Mouse (Mus musculus): Measurements from ENCODE around the gene Acin1. TPM values are rescaled to one million over a fixed set of nuclear protein-coding genes. Genes with fewer than 3 reads are reported as not detected.

The Acin1 gene
- polyA plus RNA-seq, 1 experiment: 685 TPM

DNA sequence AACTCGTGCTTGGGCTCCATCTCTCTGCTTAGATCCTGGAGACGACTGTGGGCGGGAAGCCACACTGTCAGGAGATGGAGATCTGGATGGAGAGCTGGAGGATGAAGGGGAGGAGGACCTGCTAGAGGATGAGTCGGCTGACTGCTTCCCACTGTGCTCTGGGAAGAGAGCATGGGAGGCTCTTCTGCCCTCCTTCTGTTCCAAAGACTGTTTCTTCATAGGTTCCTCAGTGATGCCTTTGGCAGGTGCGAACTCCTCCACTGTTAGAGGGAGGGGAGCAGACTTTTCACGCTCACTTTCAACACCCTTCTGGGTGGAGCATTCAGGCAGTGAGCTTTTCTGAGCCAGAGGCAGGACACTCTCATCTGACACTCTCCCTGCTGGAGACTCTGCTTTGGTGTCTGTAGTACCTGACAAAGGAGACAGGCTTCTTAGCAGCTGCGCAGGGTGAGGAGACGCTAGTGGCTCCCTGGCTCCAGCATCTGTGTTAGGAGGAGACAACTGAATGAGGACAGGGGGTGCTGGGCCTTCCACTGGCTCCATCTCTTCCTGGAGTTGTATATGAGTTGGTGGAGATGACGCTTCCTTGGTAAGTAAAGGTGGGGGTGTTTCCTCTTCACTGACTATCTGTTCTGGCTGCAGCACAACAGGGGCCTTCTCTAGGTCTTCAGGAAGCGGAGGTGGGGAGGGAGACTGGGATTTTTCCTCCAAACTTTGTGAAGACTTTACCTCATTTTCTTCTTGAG lies 22.1 kb downstream of the Acin1 start:
- no peak for TF ChIP-seq GATA1 (IDR thresholded peaks at IDR 0.05; ENCODE audit: low read length)

DNA sequence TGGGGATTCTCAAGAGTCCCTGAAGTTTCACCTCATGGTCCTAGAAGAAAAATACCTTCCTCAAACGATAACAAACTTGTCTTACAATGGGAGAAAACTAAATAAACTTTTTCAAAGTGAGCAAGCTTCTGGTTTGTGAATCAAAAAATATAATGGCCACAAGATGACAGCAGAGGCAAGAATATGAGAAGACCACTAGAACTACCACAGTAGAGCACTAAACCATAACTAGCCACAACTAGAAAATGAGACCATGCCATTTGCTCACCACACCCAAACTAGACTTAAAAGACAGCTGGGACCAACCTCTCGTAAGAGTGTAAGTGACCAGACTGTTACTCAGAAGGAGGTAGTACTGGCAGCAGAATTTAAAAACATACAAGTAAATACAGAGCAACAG lies 26.7 kb downstream of the Acin1 start:
- TF ChIP-seq GATA1 (IDR thresholded peaks at IDR 0.05; ENCODE audit: low read length): no peak

DNA sequence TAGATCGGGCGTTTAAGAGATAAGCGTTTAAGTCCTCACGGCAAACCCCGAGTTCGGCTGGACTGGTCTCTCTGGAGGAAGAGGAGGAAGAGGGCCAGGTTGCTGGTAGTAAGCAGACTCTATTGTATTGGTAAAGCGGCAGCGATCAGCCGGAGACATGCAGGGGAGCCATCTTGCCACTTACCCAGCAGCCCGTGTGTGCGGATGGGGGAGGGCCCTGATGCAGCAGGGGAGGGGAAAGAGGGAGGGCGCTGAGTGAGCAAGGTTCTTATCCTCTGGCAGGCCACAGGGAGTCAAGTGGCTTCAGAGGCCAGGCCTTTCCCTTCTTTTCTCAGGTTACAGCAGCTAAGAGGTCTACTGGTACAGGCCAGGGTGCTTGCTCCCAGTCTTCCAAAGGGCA lies 33.2 kb downstream of the Acin1 start:
- no peak for TF ChIP-seq GATA1 (IDR thresholded peaks at IDR 0.05; ENCODE audit: low read length)

DNA sequence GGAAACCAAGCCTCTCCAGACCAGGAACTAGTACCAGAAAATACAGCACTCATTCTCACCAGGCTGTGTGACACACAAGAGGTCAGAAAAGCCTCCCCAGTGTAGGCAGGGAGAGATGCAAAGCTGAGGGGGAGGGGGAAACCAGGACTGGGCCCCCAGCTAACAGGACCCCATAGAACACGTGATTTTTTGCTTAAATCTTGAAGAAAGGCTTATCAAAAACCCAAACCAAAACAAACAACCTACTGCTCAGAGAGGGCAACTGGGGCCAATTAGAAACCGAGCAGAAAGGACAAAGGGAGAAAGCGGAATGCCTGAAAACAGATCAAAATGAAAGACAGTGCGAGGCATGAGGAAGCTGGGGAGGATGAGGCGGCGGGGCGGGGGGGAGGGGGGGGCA lies 33.9 kb downstream of the Acin1 start:
- TF ChIP-seq GATA1 (IDR thresholded peaks at IDR 0.05; ENCODE audit: low read length): no peak

DNA sequence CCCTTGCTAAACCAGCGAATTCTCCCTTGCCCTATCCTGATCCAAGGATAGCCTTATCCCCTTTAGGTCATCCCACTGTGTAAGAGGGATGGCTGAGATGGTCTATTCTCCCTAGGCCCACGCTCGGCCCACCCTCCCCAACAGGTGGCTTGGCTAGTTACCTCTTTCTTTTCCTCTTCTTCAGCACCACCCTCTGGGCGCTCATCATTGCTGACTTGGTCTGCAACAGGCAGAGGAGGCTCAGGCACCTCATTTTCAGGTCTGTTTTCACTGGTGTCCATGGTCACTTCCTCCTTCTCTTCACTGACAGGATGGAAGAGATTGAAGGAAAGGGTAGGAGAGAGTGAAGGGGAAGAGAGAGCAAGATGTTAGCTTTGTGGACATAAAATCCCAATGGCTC lies 35.2 kb downstream of the Acin1 start:
- TF ChIP-seq GATA1 (IDR thresholded peaks at IDR 0.05; ENCODE audit: low read length): no peak

DNA sequence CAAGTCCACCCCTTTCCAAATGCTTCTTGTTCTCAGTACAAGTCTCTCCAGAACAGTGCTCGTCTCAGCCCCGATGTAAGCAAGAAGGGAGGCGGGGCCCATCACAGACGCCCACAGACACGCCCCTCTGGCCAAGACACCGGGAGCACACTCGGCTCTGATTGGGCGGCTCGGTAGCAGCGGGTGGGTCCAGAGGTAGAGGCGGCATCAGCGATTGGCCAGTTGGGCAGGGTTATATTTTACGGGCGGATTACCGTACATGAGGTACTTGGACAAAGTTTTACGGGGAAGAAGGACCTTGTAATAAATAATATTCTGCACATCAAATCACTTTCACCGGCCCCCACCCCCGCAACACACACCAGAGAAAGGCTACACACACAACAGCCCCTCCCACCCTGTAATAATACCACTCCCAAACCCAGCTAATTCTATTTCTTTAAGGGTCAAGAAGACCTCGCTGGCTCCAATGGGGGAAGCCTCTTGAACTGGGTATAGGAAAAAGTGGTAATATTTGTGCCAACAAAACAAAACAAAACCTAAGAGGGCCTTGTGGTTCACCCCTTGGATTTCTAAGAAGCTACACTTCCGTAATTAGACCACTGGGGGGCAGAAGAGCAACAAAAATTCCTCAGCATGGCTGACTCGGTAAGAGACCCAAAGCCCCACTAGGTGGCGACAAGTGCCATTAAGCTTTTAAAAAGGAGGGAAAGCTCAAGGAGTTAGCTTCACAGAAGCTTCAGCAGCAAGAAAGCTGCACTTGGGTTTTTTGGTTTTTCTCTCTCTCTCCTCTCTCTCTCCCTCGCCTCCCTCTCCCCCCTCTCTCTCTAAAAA lies 35.9 kb downstream of the Acin1 start:
- TF ChIP-seq GATA1 (IDR thresholded peaks at IDR 0.05; ENCODE audit: low read length): no peak

DNA sequence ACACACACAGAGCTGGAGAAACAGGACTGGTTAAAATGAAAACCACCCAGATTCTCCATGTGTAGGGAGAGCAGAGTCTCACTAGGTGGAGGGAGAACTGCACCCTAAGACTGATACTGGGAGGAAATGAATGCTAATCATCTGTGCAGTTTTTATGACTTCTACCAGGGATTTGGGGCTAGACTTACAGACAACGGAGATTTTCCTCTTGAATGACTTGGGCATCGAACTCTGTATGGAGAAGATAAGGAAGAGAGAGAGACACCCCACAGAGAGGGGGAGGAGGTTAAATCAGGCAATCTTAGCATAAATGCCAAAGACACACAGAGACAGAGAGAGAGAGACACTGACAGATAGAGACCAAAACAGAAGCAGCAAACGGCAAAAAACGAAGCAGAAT lies 38.8 kb downstream of the Acin1 start:
- peak; percentile 62 for TF ChIP-seq GATA1 (IDR thresholded peaks at IDR 0.05; ENCODE audit: low read length)

DNA sequence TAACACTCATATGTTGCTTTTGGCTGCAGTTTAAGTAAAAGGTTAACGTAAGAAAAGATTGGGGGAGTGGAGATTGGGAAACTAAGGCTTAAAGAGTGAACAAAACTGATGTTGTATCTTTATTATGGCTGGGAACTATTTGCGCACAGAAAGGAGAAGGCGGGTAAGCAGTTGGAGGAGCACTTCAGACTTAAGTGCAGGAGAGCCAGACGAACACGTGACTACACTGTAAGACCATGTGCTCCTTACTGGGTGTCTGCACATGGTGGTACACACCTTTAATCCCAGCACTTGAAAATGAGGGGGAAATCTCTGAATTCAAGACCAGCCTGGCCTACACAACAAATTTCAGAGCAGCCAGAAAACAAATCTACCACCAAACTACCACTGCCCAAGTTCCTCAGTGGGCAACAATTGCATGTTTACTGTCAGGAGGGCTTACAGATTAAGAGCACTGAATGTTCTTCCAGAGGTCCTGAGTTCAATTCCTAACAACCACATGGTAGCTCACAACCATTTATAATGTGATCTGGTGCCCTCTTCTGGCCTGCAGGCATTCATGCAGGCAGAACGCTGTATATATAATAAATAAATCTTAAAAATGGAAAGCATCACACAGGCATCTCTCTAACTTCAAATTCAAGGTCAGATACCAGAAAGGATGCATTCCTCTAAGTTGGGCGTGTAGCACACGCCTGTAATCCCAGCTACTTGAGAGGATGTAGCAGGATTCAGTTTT lies 39.7 kb downstream of the Acin1 start:
- TF ChIP-seq GATA1 (IDR thresholded peaks at IDR 0.05; ENCODE audit: low read length): no peak

DNA sequence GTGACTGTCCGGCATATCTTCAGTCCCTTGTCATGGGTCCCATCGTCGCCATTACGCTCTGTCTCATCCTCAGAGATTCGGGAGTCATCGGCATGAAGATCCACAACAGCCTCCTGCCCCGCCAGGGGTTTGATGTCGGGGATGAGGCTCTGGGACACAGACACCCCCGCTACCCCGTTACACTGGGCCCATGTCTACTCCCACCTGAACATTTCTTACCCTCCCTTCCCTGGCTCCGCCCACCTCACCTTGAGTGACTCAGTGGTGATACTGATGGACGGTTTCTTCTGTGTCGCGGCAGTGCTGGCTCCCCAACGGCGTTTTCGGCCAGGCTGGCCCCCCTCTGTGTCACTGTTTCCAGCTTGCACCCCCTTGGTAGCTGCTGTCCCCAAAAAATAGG lies 40.3 kb downstream of the Acin1 start:
- TF ChIP-seq GATA1 (IDR thresholded peaks at IDR 0.05; ENCODE audit: low read length): no peak

DNA sequence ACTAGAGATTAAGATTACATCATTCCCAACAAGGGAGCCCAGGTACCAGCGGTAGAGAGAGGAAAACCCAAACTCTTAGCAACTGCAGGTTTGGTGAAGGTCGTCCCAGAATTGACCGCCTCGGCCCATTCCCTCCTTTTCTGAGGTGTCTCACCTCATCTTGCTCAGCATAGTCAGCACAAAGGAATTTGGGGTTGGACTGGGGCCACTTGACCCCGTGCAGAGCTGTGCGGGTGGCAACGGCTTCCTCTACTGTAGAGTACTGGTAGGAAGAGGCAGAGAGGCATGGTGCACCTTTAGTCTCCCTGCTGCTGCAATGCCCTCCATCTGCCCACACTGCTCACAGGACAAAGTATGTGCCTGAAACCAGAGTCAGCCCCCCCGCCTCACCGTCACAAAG lies 42.4 kb downstream of the Acin1 start:
- TF ChIP-seq GATA1 (IDR thresholded peaks at IDR 0.05; ENCODE audit: low read length): no peak

DNA sequence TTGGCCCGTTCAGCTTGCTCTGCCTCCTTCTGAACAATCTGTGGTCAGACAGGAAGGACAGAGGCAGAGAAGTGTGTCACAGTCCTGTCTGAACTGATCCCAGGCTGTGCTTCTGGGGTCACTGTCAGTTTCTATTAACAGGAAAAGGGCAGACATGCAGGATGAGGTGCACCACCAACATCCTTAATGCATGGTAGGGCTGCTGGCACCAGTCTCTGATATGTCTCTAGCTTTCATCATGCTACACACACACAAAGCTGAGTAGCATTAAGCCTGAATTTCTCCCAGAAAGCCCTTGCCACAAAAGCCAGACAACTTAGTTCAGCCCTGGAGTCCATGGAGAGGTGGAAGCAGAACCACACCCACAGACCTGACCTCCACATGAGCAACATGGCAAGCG lies 43.7 kb downstream of the Acin1 start:
- no peak for TF ChIP-seq GATA1 (IDR thresholded peaks at IDR 0.05; ENCODE audit: low read length)

DNA sequence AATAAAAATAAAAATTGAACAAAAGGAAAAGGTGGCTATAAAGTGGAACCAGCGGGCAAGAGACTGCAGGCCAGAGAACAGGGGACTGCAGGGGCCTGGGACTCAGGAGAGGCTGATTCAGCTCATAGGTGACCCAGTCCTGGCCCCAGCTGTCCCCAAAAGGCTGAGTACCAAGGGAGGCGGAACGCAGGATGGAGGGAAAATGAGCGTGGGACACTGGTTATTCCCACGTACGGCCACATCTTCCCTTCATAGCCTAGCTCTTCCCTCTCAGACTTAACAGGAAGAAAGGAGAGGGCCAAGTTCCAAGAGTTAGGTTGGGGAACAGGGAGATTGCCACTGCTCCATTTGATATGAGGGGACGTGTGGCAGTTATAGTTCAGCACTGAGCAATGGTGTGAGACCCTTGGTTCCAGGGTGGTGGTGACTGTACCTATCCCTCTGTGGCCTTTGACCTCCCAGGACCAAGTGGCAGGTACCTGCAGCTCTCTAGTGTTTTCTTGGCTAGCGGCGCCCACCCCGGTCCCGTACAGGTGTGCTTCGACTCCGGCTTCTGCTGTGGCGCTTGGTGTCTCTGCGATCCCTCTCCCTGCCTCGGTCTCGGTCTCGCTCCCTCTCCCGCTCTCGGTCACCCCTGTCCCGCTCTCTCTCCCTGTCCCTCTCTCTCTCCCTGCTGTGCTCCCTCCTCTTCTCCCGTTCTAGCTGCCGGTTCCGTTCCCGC lies 44.3 kb downstream of the Acin1 start:
- no peak for TF ChIP-seq GATA1 (IDR thresholded peaks at IDR 0.05; ENCODE audit: low read length)

DNA sequence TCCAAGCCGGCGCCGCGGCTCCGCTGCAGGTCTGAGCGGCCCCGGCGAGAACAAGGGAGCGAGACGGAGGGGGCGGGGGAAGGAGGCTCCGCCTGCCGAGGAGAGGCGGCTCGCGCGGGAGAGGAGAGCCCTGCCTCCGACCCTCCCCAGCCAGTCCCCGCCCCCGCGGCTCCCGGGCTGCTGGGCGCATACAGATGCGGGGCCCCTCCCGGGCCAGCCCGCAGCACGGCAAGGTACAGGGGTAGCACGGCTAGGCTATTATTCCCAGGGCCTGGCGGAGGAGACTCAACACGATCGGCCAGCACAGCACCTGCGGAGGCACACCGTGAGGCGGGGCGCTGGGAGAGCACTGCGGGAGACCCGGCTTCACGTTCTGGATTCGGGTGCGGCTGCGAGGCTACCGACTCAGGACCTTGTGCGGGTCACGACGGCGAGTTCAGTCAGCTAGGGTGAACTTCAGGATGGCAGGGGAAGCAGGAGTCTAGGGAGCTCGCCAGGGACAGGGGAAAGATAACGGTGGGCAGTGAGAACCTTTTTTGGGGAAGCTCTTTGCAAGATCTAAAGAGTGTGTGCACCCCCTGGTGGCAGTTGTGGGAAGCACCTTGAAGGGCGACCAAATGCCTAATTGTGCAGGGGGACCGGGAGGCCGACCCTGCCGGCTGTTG lies 45.3 kb downstream of the Acin1 start, which contains the start of gene Cdh24:
Gene Cdh24, minus strand, starts transcription at position 60 of the 665 bp plus-strand sequence.
- TF ChIP-seq GATA1 (IDR thresholded peaks at IDR 0.05; ENCODE audit: low read length): no peak

DNA sequence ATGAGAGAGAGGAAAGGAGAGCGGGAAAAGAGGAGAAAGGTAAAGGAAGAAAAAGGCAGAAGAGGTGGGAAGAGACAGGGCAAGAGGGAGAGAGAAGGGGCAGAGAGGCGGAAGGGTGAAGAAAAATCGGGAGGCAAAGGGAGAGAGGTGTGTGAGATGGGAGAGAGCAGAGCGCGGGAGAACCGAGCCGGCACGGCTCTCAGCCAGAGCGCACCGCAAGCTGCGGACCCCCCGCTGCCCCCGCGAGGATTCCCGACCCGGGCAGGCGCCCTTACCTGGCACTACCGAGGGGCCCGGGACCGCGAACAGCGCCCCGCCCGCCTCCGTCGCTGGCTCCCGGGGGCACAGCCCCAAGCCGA lies 45.8 kb downstream of the Acin1 start, which contains the start of gene Gm17606:
Gene Gm17606, plus strand, starts transcription at position 7 of the 359 bp plus-strand sequence.
- no peak for TF ChIP-seq GATA1 (IDR thresholded peaks at IDR 0.05; ENCODE audit: low read length)

DNA sequence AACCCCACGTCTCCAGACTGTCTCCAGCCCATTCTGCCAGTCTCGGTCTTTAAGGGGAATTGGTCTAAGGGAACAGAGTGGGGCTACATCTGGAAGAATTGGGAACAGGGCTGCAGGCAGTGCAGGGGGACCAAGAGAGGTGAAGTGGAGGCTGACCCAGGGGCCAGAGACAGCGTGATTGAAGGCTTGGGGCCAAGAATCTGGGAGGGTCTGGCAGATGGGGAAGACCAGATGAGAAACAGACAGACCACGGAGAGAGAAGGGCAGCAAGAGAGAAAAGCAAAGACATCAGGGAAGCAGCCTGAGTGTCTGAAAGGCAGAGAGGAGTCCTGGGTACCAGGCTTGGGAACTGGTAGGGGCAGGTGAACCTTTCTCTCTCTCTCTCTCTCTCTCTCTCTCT lies 46.6 kb downstream of the Acin1 start:
- no peak for TF ChIP-seq GATA1 (IDR thresholded peaks at IDR 0.05; ENCODE audit: low read length)

All from G1E-ER4 (cell line).